Comparison of ENCODE assay signal across 8 mouse cellular contexts in the genomic region with DNA sequence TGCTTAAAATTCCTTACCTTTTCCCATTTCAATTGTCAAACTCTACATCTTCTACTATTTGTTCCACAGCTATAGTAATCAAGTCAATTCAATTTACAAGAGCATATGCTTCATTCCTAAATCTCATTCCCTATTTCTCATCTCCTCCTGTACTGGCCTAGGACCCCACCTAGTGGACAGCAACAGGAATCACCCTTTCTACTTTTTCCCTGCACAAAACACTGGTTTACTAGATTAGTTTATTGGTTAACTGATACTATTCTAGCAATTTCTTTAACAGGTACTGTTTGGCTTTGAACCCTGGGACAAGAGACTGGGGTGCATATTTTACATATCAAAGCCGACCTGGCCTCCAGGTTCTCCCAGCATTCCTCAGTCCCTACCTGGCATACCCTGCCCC.
A peak's percentile ranks its signal among the peaks of the same experiment; 100 is the strongest.
DNase-seq lines count a peak whose midpoint lies in the region; ATAC-seq and TF ChIP-seq lines count a peak whose summit lies in the region.

No protein-coding gene starts in this region.

- no peak for TF ChIP-seq EP300 in heart, adult 2 months (IDR thresholded peaks at IDR 0.05; ENCODE audit: insufficient read depth, low read depth, low read length)

- intact Hi-C loops in heart, adult 2 months (cut with DNase I): loop anchor here (1.0 to 5.0 kb wide), 3 partner anchors 118 to 281 kb away; no protein-coding TSS in a partner anchor

- no peaks in the 10 kb centered on the region for H3K79me2 ChIP-seq in heart, adult 2 months (replicated peaks; ENCODE audit: control insufficient read depth, insufficient read depth, low read length)

- no peak for ATAC-seq in heart, embryonic 12.5 days (ENCODE audit: insufficient number of reproducible peaks, low FRiP score)
- ATAC-seq in inflammation-experienced regulatory T-cells, adult 6 months: no peak

- no peak overlapping the region for H3K27ac ChIP-seq in heart, adult 2 months
- no peak overlapping the region for H3K27ac ChIP-seq in heart, embryonic 12.5 days (ENCODE audit: poor library complexity, severe bottlenecking)
- H3K27ac ChIP-seq in cortical plate, adult 2 months (ENCODE audit: insufficient read depth, low read length): no peak overlapping the region

- no peaks in the 10 kb centered on the region for H3K27me3 ChIP-seq in heart, adult 2 months (ENCODE audit: control insufficient read depth, insufficient read depth, low read length)
- H3K27me3 ChIP-seq in heart, embryonic 12.5 days (replicated peaks): no peaks in the 10 kb centered on the region

- H3K36me3 ChIP-seq in heart, adult 2 months (ENCODE audit: control insufficient read depth, insufficient read depth, low read length): no peaks in the 10 kb centered on the region
- H3K36me3 ChIP-seq in heart, embryonic 12.5 days: peaks cover 5% of the 10 kb centered on the region

- H3K9me3 ChIP-seq in heart, embryonic 12.5 days (replicated peaks): no peaks in the 10 kb centered on the region

- no peak overlapping the region for H3K4me2 ChIP-seq in heart, embryonic 12.5 days

- TF ChIP-seq POLR2A in heart, adult 2 months (IDR thresholded peaks at IDR 0.05; ENCODE audit: insufficient read depth, low read depth, low read length): no peak
- no peak for TF ChIP-seq POLR2A in cortical plate, adult 2 months (IDR thresholded peaks at IDR 0.05; ENCODE audit: extremely low read depth, insufficient read depth, low read length)

- no peak overlapping the region for H3K9ac ChIP-seq in heart, adult 2 months (ENCODE audit: low read depth, low read length)
- no peak overlapping the region for H3K9ac ChIP-seq in heart, embryonic 12.5 days

- no peak overlapping the region for H3K4me3 ChIP-seq in heart, adult 2 months
- H3K4me3 ChIP-seq in heart, embryonic 12.5 days: no peak overlapping the region
- H3K4me3 ChIP-seq in cortical plate, adult 2 months (ENCODE audit: insufficient read depth, low read length): no peak overlapping the region

- no peaks in the 10 kb centered on the region for H3K4me1 ChIP-seq in heart, adult 2 months (ENCODE audit: control insufficient read depth, insufficient read depth, low read length)
- peaks cover 5% of the 10 kb centered on the region for H3K4me1 ChIP-seq in heart, embryonic 12.5 days (replicated peaks)
- H3K4me1 ChIP-seq in cortical plate, adult 2 months (ENCODE audit: control insufficient read depth, insufficient read depth, low read length): peaks cover 4% of the 10 kb centered on the region; the same call in 1 of the 2 replicates

- DNase-seq in heart, adult 2 months: no peak
- DNase-seq in testis, postnatal 10 days (ENCODE audit: low spot score): peak; percentile 44
- DNase-seq in testis, postnatal 14 days (ENCODE audit: low spot score): no peak
- peak; percentile 43 for DNase-seq in retina, postnatal 7 days (ENCODE audit: low read depth, low spot score)
- DNase-seq in ovary, postnatal 36 days (ENCODE audit: low spot score): no peak

- 7% methylated on average over 1 of the region's 1 CpGs for WGBS in heart, adult 2 months
- 3% methylated on average over 1 of the region's 1 CpGs for WGBS in heart, embryonic 12.5 days

- peak; percentile 96 for TF ChIP-seq CTCF in heart, adult 2 months (IDR thresholded peaks at IDR 0.05)
- peak; percentile 54; the same call in 1 of the 2 replicates for TF ChIP-seq CTCF in cortical plate, adult 2 months (IDR thresholded peaks at IDR 0.05; ENCODE audit: extremely low read depth, insufficient read depth, low read length)

Comparison
In these comparisons a context has a peak if more than half of its experiments do, and no peak if none do; other contexts are left out.
1. DNase-seq: peak in testis, postnatal 10 days (single experiment) and retina, postnatal 7 days (single experiment); none in heart, adult 2 months (0 of 2), testis, postnatal 14 days (single experiment) and ovary, postnatal 36 days (single experiment).